Mouse (Mus musculus) myocyte (in vitro differentiated cells): ENCODE data around the gene Smurf1.

Source experiments
- CEBPB ChIP-seq: IDR thresholded peaks from 2 replicates; pipeline ENCODE4 v1.6.1; 2011; ENCODE audit warnings: mild to moderate bottlenecking, moderate library complexity; ENCODE audit not compliant: poor library complexity, insufficient read depth, severe bottlenecking
- E2F4 ChIP-seq: IDR thresholded peaks from one replicate; pipeline ENCODE4 v1.6.1; 2011; ENCODE audit warnings: mild to moderate bottlenecking, control low read depth, moderate library complexity; ENCODE audit not compliant: insufficient read depth
- MAX ChIP-seq: IDR thresholded peaks from one replicate; pipeline ENCODE4 v1.6.1; 2011; ENCODE audit warnings: low read depth, mild to moderate bottlenecking, control low read depth
- MYOD1 ChIP-seq, 3 experiments: IDR thresholded peaks; one replicate each; pipeline ENCODE4 v1.6.1; 2011; ENCODE audit warnings: control low read depth in 2 of 3, low read depth in 2 of 3, mild to moderate bottlenecking in 2 of 3, moderate library complexity in 1 of 3; ENCODE audit not compliant: insufficient read length in 2 of 3, control insufficient read depth in 1 of 3
- POLR2A ChIP-seq: IDR thresholded peaks from one replicate; pipeline ENCODE4 v1.6.1; 2011; ENCODE audit warnings: low read depth, mild to moderate bottlenecking, control low read depth, moderate library complexity; ENCODE audit not compliant: insufficient read length
- POLR2AphosphoS2 ChIP-seq: IDR thresholded peaks from one replicate; pipeline ENCODE4 v1.6.1; 2011; ENCODE audit warnings: low read depth, control low read depth; ENCODE audit not compliant: insufficient read length
- SRF ChIP-seq: IDR thresholded peaks from one replicate; pipeline ENCODE4 v1.6.1; 2011; ENCODE audit warnings: low read depth; ENCODE audit not compliant: control insufficient read depth, insufficient read length
- TCF12 ChIP-seq: IDR thresholded peaks from one replicate; pipeline ENCODE4 v1.6.1; 2011; ENCODE audit warnings: mild to moderate bottlenecking, control low read depth; ENCODE audit not compliant: poor library complexity, insufficient read depth, severe bottlenecking
- USF1 ChIP-seq: IDR thresholded peaks from one replicate; pipeline ENCODE4 v1.6.1; 2011; ENCODE audit warnings: low read depth, mild to moderate bottlenecking, control low read depth, moderate library complexity

- TF ChIP-seq MAX (no peak), MYOD1 (IDR thresholded peaks at IDR 0.05; ENCODE audit: control insufficient read depth in 1 of 3, insufficient read length in 2 of 3, low read depth in 2 of 3) (no peak), CEBPB (no peak), SRF (no peak), POLR2A (no peak), USF1 (no peak), POLR2AphosphoS2 (no peak), TCF12 (no peak), E2F4 (no peak)
These were observed 106.4 kb downstream of the Smurf1 start for GRCm38 (mm10) chr5:144859284-144859683.
